Mouse (Mus musculus) intestine, postnatal 0 days (tissue): ENCODE measurements around the gene Frmd5. TPM values are rescaled to one million over a fixed set of nuclear protein-coding genes. Genes with fewer than 3 reads are reported as not detected.
"Not testable (repeated sequence)": the region's sequence is repeated elsewhere in the genome, so short reads cannot be mapped to it uniquely, and the experiment has no call there.

Source experiments
- ATAC-seq: fragments of 200-750 bp; cut with Nextera tagmentation; 2 replicates; pipeline ENCODE4 v1.8.0; 2017; ENCODE audit warnings: mild to moderate bottlenecking, moderate TSS enrichment, moderate library complexity
- H3K27ac ChIP-seq: fragments of 300-500 bp; sonication (generic); 2 replicates; pipeline ENCODE4 v1.5.1; 2014; ENCODE audit warnings: mild to moderate bottlenecking, low read depth, low read length, moderate library complexity
- H3K27me3 ChIP-seq: fragments of 300-500 bp; sonication (generic); replicated peaks from 2 replicates; pipeline ENCODE4 v1.6.1; 2014; ENCODE audit warnings: low read length, mixed read lengths; ENCODE audit not compliant: control insufficient read depth, insufficient read depth
- H3K36me3 ChIP-seq: fragments of 300-500 bp; sonication (generic); 2 replicates; pipeline ENCODE4 v1.6.1; 2014; ENCODE audit warnings: mild to moderate bottlenecking, moderate library complexity; ENCODE audit not compliant: control insufficient read depth, insufficient read depth
- H3K4me1 ChIP-seq: fragments of 300-500 bp; sonication (generic); replicated peaks from 2 replicates; pipeline ENCODE4 v1.6.1; 2014; ENCODE audit warnings: antibody characterized with exemption, low read length, mixed read lengths; ENCODE audit not compliant: control insufficient read depth, insufficient read depth
- H3K4me2 ChIP-seq: fragments of 300-500 bp; sonication (generic); replicated peaks from 2 replicates; pipeline ENCODE4 v1.6.1; 2014; ENCODE audit warnings: low read depth, mild to moderate bottlenecking, moderate library complexity
- H3K4me3 ChIP-seq: fragments of 300-500 bp; sonication (generic); 2 replicates; pipeline ENCODE4 v1.5.1; 2014; ENCODE audit warnings: low read depth, low read length
- H3K9ac ChIP-seq: fragments of 300-500 bp; sonication (generic); 2 replicates; pipeline ENCODE4 v1.6.1; 2014; ENCODE audit warnings: mild to moderate bottlenecking, low read depth, low read length
- H3K9me3 ChIP-seq: fragments of 300-500 bp; sonication (generic); 2 replicates; pipeline ENCODE4 v1.6.1; 2016; ENCODE audit warnings: mixed run types; ENCODE audit not compliant: control insufficient read depth
- CTCF ChIP-seq: sonication (generic); IDR thresholded peaks from 2 replicates; pipeline ENCODE4 v1.5.1; 2016; ENCODE audit warnings: low read depth, mild to moderate bottlenecking, control low read depth, antibody characterized with exemption, moderate library complexity
- WGBS: fragments of 180-500 bp; shearing (Covaris S2); extraction: QIAGEN DNeasy Blood & Tissue Kit; methylation state at CpG from one replicate; pipeline ENCODE4 v1.1.7; 2014; 5-methylcytosine and 5-hydroxymethylcytosine counted together
- polyA plus RNA-seq: library from polyadenylated mRNA; unstranded; fragments of >200 nt; fragmentation: Nextera tagmentation; extraction: Ambion mirVana; gene quantifications from 2 replicates; pipeline ENCODE4 v1.2.1, GENCODE M21; 2015

Frmd5 gene
- polyA plus RNA-seq, 1 experiment from 2014 or later, result 0.50 TPM

DNA sequence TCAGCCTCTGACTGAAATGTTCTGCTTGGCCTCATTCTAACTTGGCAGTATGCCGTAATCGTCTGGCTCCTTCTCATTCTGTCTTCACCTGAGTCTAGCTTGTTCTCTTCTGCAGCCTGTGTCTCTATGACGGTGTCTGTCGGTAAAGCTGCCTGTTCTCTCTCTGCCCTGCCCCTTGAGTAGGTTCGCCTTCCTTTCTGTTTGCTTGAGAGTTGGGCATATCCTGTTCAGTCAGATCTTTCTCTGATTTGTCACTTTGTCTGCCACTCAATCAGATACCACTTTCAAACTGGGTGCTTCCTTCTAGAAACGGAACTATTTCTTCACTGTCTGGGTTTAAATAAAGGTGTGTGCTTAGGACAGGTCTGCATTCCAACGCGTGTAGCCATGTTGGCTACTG, 295.5 kb downstream of the Frmd5 start:
- Histone ChIP-seq H3K9me3 (no peaks in the 10 kb centered on the region), H3K27me3 (no peaks in the 10 kb centered on the region), H3K4me1 (0 out of 2 replicates have a peak, but pooled peaks cover 5% of the 10 kb centered on the region), H3K4me2 (no peak overlapping the region), H3K4me3 (no peak overlapping the region), H3K36me3 (0 out of 2 replicates have a peak, but pooled peaks cover 10% of the 10 kb centered on the region), H3K27ac (no peak overlapping the region), H3K9ac (no peak overlapping the region)
- no peak for ATAC-seq
- no peak for TF ChIP-seq CTCF
- 87% methylated on average over 8 of the region's 8 CpGs for WGBS

DNA sequence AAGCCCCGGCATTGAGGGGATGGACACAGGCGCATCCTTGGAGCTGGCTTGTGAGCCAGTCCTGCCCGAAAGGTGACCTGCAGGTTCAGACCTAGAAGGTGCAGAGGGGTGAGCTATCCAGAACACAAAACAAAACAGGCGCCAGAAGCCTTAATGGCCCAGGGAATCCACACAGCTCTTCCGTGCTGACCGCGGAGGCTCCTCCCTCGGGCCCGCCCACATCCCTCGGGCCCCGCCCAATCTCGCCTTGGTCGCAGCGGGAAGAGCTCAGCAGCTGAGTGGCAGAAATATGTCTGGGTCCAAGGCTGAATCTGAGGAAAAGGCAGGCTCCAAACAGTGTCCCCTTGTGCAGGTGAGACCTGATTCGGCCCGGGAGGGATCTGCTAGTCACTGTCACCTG, 297.3 kb downstream of the Frmd5 start:
- H3K4me1 ChIP-seq, result 0 out of 2 replicates have a peak, but pooled peaks cover 5% of the 10 kb centered on the region
- H3K4me3 ChIP-seq, result peak overlapping the region; percentile 43
- H3K27me3 ChIP-seq, result no peaks in the 10 kb centered on the region
- H3K9ac ChIP-seq, result peak overlapping the region; percentile 38
- 22% methylated on average over 16 of the region's 16 CpGs for WGBS
- H3K4me2 ChIP-seq, result peak overlapping the region; percentile 64
- H3K27ac ChIP-seq, result no peak overlapping the region
- peak; percentile 65 for ATAC-seq
- H3K36me3 ChIP-seq, result 0 out of 2 replicates have a peak, but pooled peaks cover 10% of the 10 kb centered on the region
- H3K9me3 ChIP-seq, result no peaks in the 10 kb centered on the region
- no peak for TF ChIP-seq CTCF

DNA sequence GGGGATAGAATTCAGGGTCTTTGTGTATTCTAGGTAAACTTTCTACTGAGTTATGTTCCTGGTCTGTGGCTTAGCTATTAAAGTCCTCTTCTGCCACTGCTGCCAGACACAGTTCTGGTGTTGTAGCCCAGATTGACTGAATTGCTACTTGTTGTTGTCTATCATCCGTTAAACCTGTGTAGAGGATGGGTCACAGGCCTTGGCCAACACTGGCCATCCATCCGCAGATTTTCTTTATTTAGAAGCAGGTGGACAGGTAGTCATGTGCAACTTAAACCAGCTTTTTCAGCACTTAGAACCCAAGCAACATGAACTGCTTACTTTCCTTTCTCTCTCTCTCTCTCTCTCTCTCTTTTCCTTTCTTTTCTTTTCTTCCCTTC, 298.9 kb downstream of the Frmd5 start:
- no peak for ATAC-seq
- H3K27me3 ChIP-seq, result no peaks in the 10 kb centered on the region
- 0 out of 2 replicates have a peak, but pooled peaks cover 5% of the 10 kb centered on the region for H3K4me1 ChIP-seq
- no peak for TF ChIP-seq CTCF
- peak overlapping the region; percentile 47; the same call in 1 of the 2 replicates for H3K9ac ChIP-seq
- 41% methylated on average over 2 of the region's 2 CpGs for WGBS
- peak overlapping the region; percentile 69 for H3K4me2 ChIP-seq
- no peaks in the 10 kb centered on the region for H3K9me3 ChIP-seq
- H3K36me3 ChIP-seq, result 0 out of 2 replicates have a peak, but pooled peaks cover 13% of the 10 kb centered on the region
- H3K27ac ChIP-seq, result no peak overlapping the region
- H3K4me3 ChIP-seq, result peak overlapping the region; percentile 64; the same call in 1 of the 2 replicates

DNA sequence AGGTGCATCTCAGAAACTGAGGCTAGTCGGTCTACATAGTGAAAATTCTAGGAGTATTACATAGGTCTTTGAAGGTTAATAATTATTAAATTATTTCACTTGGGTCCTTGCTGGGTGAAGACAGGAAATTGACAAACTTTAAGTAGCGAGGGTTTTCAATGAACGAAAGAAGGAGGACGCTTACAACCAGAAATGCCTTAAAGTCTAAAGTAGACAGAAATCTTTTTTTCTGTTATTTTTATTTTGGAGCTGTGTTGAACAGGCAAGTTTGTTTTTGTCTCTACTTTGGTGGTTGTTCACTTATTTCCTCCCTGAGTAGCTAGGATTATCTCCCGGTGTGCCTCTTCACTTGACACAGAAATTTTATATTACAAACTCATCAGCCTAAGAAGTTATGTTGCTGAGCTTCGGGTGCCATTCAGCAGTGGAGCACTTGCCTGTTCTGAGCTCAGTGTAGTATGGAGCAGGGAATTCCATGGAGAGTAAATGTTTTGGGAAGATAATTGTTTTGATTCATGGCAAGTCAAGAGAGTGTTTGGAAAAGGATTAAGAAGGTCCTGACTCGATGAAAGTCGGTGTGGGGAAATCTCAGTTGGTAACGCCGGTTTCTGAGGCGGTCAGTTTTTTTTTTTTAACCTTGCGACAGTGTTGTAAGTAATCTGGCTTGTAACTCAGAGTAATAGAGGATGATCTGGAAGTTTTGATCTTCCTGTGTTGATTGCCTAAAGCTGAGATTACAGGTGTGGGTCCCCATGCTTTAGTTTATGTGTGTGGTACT, 299.5 kb downstream of the Frmd5 start:
- Histone ChIP-seq H3K27me3 (no peaks in the 10 kb centered on the region), H3K36me3 (0 out of 2 replicates have a peak, but pooled peaks cover 13% of the 10 kb centered on the region), H3K4me3 (peak overlapping the region; percentile 64), H3K4me1 (0 out of 2 replicates have a peak, but pooled peaks cover 5% of the 10 kb centered on the region), H3K27ac (no peak overlapping the region), H3K4me2 (peak overlapping the region; percentile 69), H3K9me3 (no peaks in the 10 kb centered on the region), H3K9ac (peak overlapping the region; percentile 47)
- TF ChIP-seq CTCF, result no peak
- 3% methylated on average over 12 of the region's 12 CpGs for whole genome bisulfite sequencing
- no peak for ATAC-seq

DNA sequence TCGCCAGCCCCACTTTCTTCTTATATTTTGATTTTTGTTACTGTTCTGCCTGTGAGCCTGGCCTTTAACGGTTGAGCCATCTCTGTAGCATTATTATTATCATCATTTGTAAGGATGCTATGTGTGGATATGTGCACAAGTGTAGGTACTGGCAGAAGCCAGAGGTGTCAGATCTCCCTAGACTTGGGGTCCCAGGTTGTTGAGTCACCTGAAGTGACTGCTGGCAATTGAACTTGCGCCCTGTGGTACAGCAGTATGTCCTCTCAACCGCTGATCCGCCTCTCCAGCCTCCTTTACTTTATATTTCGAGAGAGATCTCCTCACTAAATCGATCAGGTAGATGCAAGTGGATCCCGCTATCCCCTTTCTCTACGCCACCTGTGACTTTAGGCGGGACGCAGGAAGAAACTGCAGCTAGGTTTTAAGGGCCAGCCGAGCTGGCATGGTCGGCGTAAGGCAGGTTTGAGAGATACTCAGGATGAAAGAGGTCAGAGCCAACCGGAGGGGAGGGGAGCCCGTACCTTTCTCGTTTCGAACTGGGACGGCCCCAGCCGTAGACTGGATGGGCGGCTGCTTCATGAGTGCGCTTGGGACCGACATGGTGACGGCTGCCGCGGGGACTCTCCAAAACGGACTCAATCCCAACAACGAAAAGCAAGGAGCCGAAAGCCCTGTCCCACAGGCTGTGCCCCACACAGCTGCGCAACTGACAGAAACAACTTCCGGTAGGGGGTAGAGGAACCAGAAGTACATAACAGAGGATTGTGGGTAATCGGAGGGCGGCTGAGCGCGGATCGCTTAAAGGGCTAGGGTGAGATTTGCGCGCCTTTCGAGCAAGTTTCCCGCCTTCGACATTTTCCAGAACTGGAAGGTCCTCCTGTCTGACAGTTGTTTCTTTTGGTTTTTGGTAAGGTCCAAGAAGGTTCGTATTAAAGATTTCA, 300.7 kb downstream of the Frmd5 start, which contains the start of the genes Mfap1a and Wdr76:
Gene Mfap1a (minus strand): TSS at position 724 of the 941 bp plus-strand sequence.
Gene Wdr76 (plus strand): TSS at position 782 of the 941 bp plus-strand sequence.
- H3K27me3 ChIP-seq, H3K9me3 ChIP-seq, H3K4me1 ChIP-seq, H3K36me3 ChIP-seq: not testable (repeated sequence)
- 4% methylated on average over 40 of the region's 42 CpGs for WGBS
- Histone ChIP-seq H3K9ac (peak within 1 kb of the TSS; percentile 66), H3K4me2 (peak within 1 kb of the TSS; percentile 69), H3K4me3 (peak within 1 kb of the TSS; percentile 64), H3K27ac (peak within 1 kb of the TSS; percentile 75)
- TF ChIP-seq CTCF, result peak; percentile 39
- ATAC-seq, result peak; percentile 87

DNA sequence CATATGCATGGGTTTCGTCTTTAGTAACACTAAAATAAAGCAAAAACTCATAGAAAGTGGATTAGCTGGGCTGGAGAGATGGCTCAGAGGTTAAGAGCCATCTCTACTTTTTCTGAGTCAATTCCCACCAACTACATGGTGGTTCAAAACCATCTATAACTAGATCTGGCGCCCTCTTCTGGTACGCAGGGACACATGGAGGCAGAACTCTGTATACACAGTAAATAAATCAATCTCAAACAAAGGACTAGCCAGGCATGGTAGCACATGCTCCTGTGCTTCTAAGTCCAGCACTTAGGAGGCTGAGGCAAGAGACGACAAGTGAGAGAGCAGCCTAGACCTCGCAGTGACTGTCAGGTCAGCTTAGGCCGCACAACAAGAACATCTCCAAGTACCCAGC, 305.3 kb downstream of the Frmd5 start:
- H3K36me3 ChIP-seq, ATAC-seq, H3K4me2 ChIP-seq, H3K9me3 ChIP-seq, H3K27me3 ChIP-seq, H3K9ac ChIP-seq, H3K27ac ChIP-seq, H3K4me1 ChIP-seq, H3K4me3 ChIP-seq: not testable (repeated sequence)
- 100% methylated on average over 1 of the region's 6 CpGs for WGBS

Other genes starting within 250 kb of the Frmd5 start
- gene Casc4, start 59.9 kb upstream of the Frmd5 start, polyA plus RNA-seq, result 12.5 and 14.5 TPM in 2 replicates
- 16.8 and 19.0 TPM in 2 replicates for gene Ctdspl2, start 148.9 kb upstream of the Frmd5 start, polyA plus RNA-seq
- 0.07 TPM in 1 of 2 replicates, not detected in the other for gene Mageb3, start 149.0 kb upstream of the Frmd5 start, polyA plus RNA-seq
- gene Eif3j1, start 221.5 kb upstream of the Frmd5 start, polyA plus RNA-seq, result 7.8 and 7.9 TPM in 2 replicates